Mouse (Mus musculus) MEL (cell line): ENCODE results near the gene Yipf1.

Experiments used
- CTCF ChIP-seq, 3 experiments: IDR thresholded peaks in 2 of 3; conservative IDR thresholded peaks in 1 of 3; 2 replicates each; pipeline ENCODE4 v1.5.1; 2011 to 2012; ENCODE audit warnings: low read length in 3 of 3, low read depth in 2 of 3, mild to moderate bottlenecking in 2 of 3, improper control_type of control experiment in 1 of 3, inconsistent platforms in 1 of 3, mixed read lengths in 1 of 3, moderate library complexity in 1 of 3; ENCODE audit not compliant: control insufficient read depth in 1 of 3, insufficient read depth in 1 of 3, poor library complexity in 1 of 3, severe bottlenecking in 1 of 3
- E2F4 ChIP-seq: IDR thresholded peaks from 2 replicates; pipeline ENCODE4 v1.6.1; 2011; ENCODE audit warnings: low read depth, low read length, improper control_type of control experiment, borderline replicate concordance
- EP300 ChIP-seq, 2 experiments: IDR thresholded peaks; 2 replicates each; pipeline ENCODE4 v1.6.1; 2011; ENCODE audit warnings: improper control_type of control experiment in 2 of 2, low read length in 2 of 2, low read depth in 1 of 2, mild to moderate bottlenecking in 1 of 2
- HCFC1 ChIP-seq: IDR thresholded peaks from 2 replicates; pipeline ENCODE4 v1.6.1; 2012; ENCODE audit warnings: low read depth, mild to moderate bottlenecking, inconsistent platforms, low read length, improper control_type of control experiment, moderate library complexity
- MAFK ChIP-seq: IDR thresholded peaks from 2 replicates; pipeline ENCODE4 v1.6.1; 2011; ENCODE audit warnings: low read depth, mild to moderate bottlenecking, low read length, improper control_type of control experiment, borderline replicate concordance
- POLR2A ChIP-seq, 2 experiments: IDR thresholded peaks; 2 replicates each; pipeline ENCODE4 v1.6.1; 2011 to 2012; ENCODE audit warnings: low read length in 2 of 2, mild to moderate bottlenecking in 2 of 2, control low read depth in 1 of 2, improper control_type of control experiment in 1 of 2, low read depth in 1 of 2, moderate library complexity in 1 of 2; ENCODE audit not compliant: control insufficient read depth in 1 of 2, insufficient read depth in 1 of 2, poor library complexity in 1 of 2
- POLR2AphosphoS2 ChIP-seq: IDR thresholded peaks from 2 replicates; pipeline ENCODE4 v1.6.1; 2011; ENCODE audit warnings: low read length, improper control_type of control experiment
- RCOR1 ChIP-seq: IDR thresholded peaks from 2 replicates; pipeline ENCODE4 v1.6.1; 2012; ENCODE audit warnings: low read depth, mild to moderate bottlenecking, inconsistent platforms, low read length, improper control_type of control experiment
- TCF12 ChIP-seq: IDR thresholded peaks from 2 replicates; pipeline ENCODE4 v1.6.1; 2014; ENCODE audit warnings: low read depth, mild to moderate bottlenecking, inconsistent platforms, low read length, improper control_type of control experiment, moderate library complexity
- ZC3H11A ChIP-seq: IDR thresholded peaks from 2 replicates; pipeline ENCODE4 v1.6.1; 2012; ENCODE audit warnings: low read depth, mild to moderate bottlenecking, inconsistent platforms, low read length, improper control_type of control experiment

DNA sequence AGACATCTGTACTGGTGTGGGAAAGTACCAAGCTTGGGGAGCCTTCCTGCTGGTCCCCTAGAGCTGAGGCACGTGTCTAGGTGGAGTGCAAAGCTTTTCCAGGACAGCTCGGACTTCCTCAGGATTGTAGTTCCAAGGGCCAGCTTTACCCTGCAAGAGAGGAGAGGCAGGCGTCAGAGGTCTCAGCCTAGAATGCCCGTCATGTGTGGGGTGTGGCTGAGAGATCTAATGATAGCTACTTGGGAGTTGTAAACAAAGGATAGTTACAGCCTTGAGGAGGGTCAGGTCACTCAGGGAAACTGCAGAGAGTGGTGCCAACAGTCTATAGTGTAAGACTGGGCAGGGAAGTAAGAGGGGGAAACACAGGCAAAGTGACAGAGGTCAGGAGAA, 21.9 kb upstream of the Yipf1 start:
- TF ChIP-seq ZC3H11A, result no peak
- no peak for TF ChIP-seq POLR2AphosphoS2
- no peak for TF ChIP-seq POLR2A (IDR thresholded peaks at IDR 0.05; ENCODE audit: control insufficient read depth in 1 of 2, insufficient read depth in 1 of 2, low read depth in 1 of 2, low read length in 2 of 2, poor library complexity in 1 of 2)
- TF ChIP-seq RCOR1, result no peak
- no peak for TF ChIP-seq CTCF (IDR thresholded peaks at IDR 0.05 in 2 of 3, conservative IDR thresholded peaks at IDR 0.05 in 1 of 3; ENCODE audit: control insufficient read depth in 1 of 3, insufficient read depth in 1 of 3, low read depth in 2 of 3, low read length in 3 of 3, poor library complexity in 1 of 3, severe bottlenecking in 1 of 3)
- no peak for TF ChIP-seq MAFK
- TF ChIP-seq EP300 (IDR thresholded peaks at IDR 0.05; ENCODE audit: low read depth in 1 of 2, low read length in 2 of 2), result no peak
- no peak for TF ChIP-seq TCF12
- no peak for TF ChIP-seq HCFC1
- no peak for TF ChIP-seq E2F4
